Mouse (Mus musculus) embryonic facial prominence, embryonic 10.5 days (tissue): ENCODE data around the gene Zfp37. TPM values are rescaled to one million over a fixed set of nuclear protein-coding genes. Genes with fewer than 3 reads are reported as not detected.
A peak's percentile ranks its signal among the peaks of the same experiment; 100 is the strongest.
"Not testable (repeated sequence)": the region's sequence is repeated elsewhere in the genome, so short reads cannot be mapped to it uniquely, and the experiment has no call there.

ENCODE experiments used
- DNase-seq: peaks from one replicate; pipeline ENCODE4 v3.0.0-alpha.2; 2017; ENCODE audit warnings: low spot score
- H3K27ac ChIP-seq: fragments of 300-500 bp; sonication (generic); replicated peaks from 2 replicates; pipeline ENCODE4 v1.5.1; 2016; ENCODE audit warnings: mild to moderate bottlenecking
- H3K27me3 ChIP-seq: fragments of 300-500 bp; sonication (generic); replicated peaks from 2 replicates; pipeline ENCODE4 v1.6.1; 2016; ENCODE audit warnings: low read depth, mild to moderate bottlenecking; ENCODE audit not compliant: poor library complexity, severe bottlenecking
- H3K36me3 ChIP-seq: fragments of 300-500 bp; sonication (generic); replicated peaks from 2 replicates; pipeline ENCODE4 v1.6.1; 2016; ENCODE audit warnings: mild to moderate bottlenecking, moderate library complexity
- H3K4me1 ChIP-seq: fragments of 300-500 bp; sonication (generic); 2 replicates; pipeline ENCODE4 v1.6.1; 2016
- H3K4me3 ChIP-seq: fragments of 300-500 bp; sonication (generic); 2 replicates; pipeline ENCODE4 v1.5.1; 2016; ENCODE audit warnings: mild to moderate bottlenecking, moderate library complexity
- H3K9me3 ChIP-seq: fragments of 300-500 bp; sonication (generic); 2 replicates; pipeline ENCODE4 v1.6.1; 2016; ENCODE audit warnings: mild to moderate bottlenecking
- WGBS: fragments of 180-500 bp; shearing (Covaris S2); methylation state at CpG from one replicate; pipeline ENCODE4 v1.1.7; 2016; 5-methylcytosine and 5-hydroxymethylcytosine counted together
- polyA plus RNA-seq: library from polyadenylated mRNA; unstranded; fragments of >200 nt; fragmentation: Nextera tagmentation; extraction: Ambion mirVana; gene quantifications from 2 replicates; pipeline ENCODE4 v1.2.1, GENCODE M21; 2016

Zfp37 gene
- polyA plus RNA-seq, 1 experiment from 2014 or later = 19.8 TPM

DNA sequence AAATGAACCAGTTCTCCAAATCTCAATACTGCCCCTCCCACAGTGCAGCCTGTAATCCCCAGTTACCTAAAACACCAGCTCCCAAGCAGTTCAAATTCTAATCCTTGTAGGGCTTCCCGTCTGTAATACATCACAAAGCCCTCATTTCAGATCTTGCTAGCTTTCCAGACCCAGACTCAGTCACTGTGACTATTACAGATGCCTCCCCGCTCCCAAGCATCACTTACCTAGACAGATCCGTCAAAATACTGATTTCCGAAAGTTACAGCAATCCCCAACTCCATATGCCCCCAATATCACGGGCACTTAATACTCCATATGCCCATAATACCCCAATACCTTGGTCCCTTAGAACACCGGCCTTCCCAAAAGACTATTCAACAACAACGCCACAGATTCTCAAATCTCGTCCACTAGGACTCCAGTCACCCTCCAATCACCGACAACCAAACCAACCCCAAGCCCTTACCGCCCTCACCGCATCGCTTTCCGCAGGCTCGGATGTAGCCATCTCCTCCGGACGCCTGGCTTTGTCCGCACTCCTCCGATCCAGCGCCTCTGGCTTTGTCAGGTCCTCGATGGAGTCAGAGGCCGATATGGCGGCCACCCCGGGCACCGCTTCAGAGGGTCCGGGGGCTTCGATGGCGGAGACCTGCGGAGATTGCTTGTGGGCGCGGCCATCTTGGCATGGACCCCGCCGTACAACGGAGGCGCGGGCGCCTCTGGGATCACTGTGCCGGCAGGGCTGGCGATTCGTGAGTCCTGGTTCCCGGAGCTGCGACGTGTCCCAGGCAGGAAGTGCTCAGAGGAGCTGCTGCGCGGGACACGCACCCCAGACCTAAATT lies 22.8 kb downstream of the Zfp37 start:
- peaks cover 15% of the 10 kb centered on the region for H3K4me1 ChIP-seq
- WGBS = 1% methylated on average over 45 of the region's 45 CpGs
- DNase-seq = peak; percentile 92

DNA sequence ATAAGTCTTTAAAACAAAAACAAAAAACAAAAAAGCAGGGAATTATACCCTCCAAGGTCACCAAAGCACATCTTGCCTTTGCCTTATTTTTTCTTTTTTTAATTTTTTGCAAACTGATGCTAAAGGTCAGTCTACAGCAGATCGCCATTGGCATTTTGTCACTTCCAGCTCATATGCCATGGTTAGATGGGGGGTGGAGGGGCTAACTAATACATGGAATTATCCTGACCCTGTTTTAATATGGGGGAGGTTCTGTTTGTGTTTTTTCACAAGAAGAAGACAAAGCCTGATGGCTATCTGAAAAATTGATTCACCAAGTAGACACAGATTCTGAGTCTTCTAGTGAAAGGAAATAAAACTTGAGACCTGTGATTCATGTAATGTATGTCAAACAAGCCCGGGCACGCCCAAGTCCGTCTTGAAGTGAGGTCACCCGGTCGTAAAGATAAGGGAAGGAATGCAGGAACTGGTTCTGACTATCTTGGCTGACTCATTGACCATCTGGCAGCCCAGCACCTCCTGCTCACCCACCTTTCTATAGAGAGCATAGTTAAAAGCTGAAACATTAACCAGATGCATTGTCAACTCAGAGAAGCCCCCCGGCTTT lies 30.8 kb downstream of the Zfp37 start:
- Histone ChIP-seq H3K36me3 (peaks cover 100% of the 10 kb centered on the region), H3K9me3 (peaks cover 18% of the 10 kb centered on the region), H3K27me3 (no peaks in the 10 kb centered on the region), H3K4me3 (no peak overlapping the region), H3K4me1 (no peaks in the 10 kb centered on the region), H3K27ac (no peak overlapping the region)
- WGBS = 96% methylated on average over 7 of the region's 7 CpGs
- DNase-seq = no peak

More for the DNA sequence above, 22.8 kb downstream of the Zfp37 start:
- Histone ChIP-seq H3K9me3 (0 out of 2 replicates have a peak, but pooled peaks cover 3% of the 10 kb centered on the region), H3K36me3 (peaks cover 33% of the 10 kb centered on the region), H3K27me3 (no peaks in the 10 kb centered on the region), H3K27ac (peak overlapping the region; percentile 95), H3K4me3 (peak overlapping the region; percentile 72)

DNA sequence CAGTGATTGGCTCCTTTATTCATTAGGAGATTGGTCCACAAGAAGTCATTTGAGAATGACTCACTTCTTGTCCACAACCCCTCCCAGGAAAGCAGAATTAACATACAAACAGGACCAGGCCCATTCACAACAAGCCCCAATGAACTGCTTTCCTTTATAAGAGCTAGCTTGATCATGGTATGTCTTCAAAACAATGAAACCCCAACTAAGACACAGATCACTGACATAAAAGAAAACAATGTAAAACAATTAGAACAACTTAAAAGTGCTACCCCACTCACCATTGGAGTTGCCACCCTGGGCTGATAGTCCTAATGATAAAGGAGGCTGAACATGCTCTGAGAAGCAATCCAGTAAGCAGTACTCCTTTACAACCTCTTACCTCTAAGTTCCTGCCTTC lies 42.1 kb downstream of the Zfp37 start:
- no peak overlapping the region for H3K4me3 ChIP-seq
- peaks cover 63% of the 10 kb centered on the region for H3K36me3 ChIP-seq
- H3K4me1 ChIP-seq = no peaks in the 10 kb centered on the region
- H3K27me3 ChIP-seq = no peaks in the 10 kb centered on the region
- peaks cover 62% of the 10 kb centered on the region for H3K9me3 ChIP-seq
- no peak overlapping the region for H3K27ac ChIP-seq
- no peak for DNase-seq

DNA sequence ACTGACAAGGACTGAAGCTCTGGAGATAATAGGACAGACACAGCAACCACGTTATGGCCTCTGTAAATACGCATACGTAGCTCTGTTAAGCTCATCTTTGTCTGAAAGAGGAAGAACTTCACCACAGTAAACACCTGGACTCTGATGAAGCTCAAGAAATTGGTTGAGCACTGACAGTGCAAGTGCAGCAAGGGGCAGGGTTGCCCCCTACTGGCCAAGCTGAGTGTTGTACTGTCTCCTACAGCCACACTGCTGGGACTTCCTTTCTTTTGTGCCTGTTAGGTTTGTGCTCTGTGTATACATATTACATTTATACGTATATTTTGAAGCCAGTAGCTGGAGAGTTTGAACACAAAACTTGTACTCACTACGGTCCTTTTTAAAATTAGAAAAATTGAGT lies 53.6 kb downstream of the Zfp37 start:
- Histone ChIP-seq H3K4me3 (no peak overlapping the region), H3K9me3 (no peaks in the 10 kb centered on the region), H3K27me3 (no peaks in the 10 kb centered on the region), H3K27ac (no peak overlapping the region), H3K4me1 (no peaks in the 10 kb centered on the region), H3K36me3 (no peaks in the 10 kb centered on the region)
- DNase-seq = peak; percentile 26
- WGBS = 38% methylated on average over 5 of the region's 5 CpGs

DNA sequence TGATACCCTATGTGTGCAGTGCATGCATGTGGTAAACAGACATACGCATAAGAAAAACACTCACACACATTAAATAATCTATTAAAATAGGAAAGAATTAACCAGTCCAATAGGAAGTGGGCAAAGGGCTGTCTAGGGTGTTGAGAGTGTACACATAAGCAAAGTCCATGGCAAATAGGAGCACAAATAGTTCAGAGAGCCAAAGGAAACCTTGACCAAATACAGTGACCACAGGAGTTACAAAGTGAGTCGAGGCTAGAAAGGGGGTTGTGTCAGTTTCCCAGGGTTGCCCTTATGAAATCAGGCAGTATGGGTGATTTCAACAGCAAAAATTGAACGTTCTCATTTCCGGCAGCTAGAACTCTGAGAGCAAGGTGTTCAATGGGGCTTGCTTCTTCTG lies 56.4 kb downstream of the Zfp37 start:
- 87% methylated on average over 4 of the region's 4 CpGs for WGBS
- Histone ChIP-seq H3K4me3 (no peak overlapping the region), H3K9me3 (no peaks in the 10 kb centered on the region), H3K4me1 (no peaks in the 10 kb centered on the region), H3K27ac (no peak overlapping the region), H3K27me3 (no peaks in the 10 kb centered on the region), H3K36me3 (no peaks in the 10 kb centered on the region)
- no peak for DNase-seq

DNA sequence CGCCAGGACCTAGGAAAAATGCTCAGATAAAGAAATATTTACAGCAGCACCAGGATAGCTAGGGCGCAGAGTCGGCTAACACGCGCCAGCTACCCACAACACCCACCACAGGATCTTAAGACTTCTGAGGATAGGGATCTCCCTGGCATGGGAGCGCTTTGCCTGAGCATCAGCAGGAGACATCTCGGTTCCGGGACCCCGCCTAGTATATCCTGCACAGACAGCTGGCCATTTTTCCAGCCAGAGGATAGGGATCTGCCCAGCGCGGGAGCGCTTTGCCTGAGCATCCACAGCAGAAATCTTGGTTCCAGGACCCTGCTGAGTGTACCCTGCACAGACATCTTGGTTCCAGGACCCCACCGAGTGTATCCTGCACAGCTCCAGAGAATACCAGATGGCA lies 63.2 kb downstream of the Zfp37 start:
- H3K27ac ChIP-seq, H3K27me3 ChIP-seq, H3K4me3 ChIP-seq, H3K4me1 ChIP-seq, DNase-seq, H3K36me3 ChIP-seq, H3K9me3 ChIP-seq: not testable (repeated sequence)
- 91% methylated on average over 13 of the region's 13 CpGs for WGBS

DNA sequence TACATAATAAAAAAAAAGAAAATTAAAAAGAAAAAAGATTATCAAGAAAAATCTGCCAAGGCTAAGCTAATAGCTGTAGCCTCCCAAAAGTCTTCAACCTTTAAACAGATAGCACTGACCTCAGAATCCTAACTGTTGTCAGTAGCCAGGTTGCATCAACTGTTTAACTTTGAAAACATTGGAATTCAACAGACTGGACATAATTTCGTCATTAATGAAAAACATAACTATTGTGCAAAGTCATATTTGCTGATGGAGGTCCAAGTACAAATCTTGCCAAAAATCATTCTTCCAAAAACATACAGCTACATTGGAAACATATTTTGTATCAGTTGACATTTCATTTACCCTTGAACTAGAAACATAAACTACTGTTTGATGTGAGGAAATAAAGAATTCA lies 72.4 kb downstream of the Zfp37 start:
- Histone ChIP-seq H3K36me3 (no peaks in the 10 kb centered on the region), H3K27ac (no peak overlapping the region), H3K27me3 (no peaks in the 10 kb centered on the region), H3K4me1 (no peaks in the 10 kb centered on the region), H3K9me3 (no peaks in the 10 kb centered on the region), H3K4me3 (no peak overlapping the region)
- no peak for DNase-seq
- 67% methylated on average over 1 of the region's 1 CpGs for WGBS

DNA sequence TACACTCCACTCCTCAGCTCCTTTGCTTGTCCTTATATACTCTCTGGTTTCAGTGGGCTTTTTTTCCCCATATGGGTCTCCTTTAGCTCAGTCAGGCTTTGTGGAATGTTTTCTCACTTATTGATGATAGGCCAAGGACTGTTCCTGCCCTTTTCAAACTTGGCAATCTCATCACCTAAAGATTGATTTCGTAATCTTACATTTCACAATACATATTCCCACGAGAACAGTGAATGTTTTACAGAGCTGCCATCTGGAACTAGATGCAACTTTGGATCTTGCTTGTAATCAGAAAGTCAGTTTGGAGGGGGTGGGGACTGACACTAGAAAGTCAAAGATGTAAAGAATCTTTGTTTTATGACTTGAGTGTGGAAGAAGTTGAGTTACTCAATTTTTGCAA lies 80.0 kb downstream of the Zfp37 start, which contains the start of gene Mup21:
Gene Mup21 (minus strand): TSS at position 53 of the 400 bp plus-strand sequence.
- 0 out of 2 replicates have a peak, but pooled peaks cover 3% of the 10 kb centered on the region for H3K9me3 ChIP-seq
- H3K4me1 ChIP-seq = no peaks in the 10 kb centered on the region
- no peak within 1 kb of the TSS for H3K4me3 ChIP-seq
- no peak within 1 kb of the TSS for H3K27ac ChIP-seq
- 83% methylated on average over 2 of the region's 2 CpGs for WGBS
- DNase-seq = no peak
- H3K36me3 ChIP-seq = no peaks in the 10 kb centered on the region
- H3K27me3 ChIP-seq = no peaks in the 10 kb centered on the region

Other genes starting within 250 kb of the Zfp37 start
- gene Mup20, start 176.9 kb downstream of the Zfp37 start, polyA plus RNA-seq = not detected in 2 replicates
- gene Mup3, start 143.7 kb downstream of the Zfp37 start, polyA plus RNA-seq = not detected in 2 replicates
- not detected in 2 replicates for gene Mup21, start 80.2 kb downstream of the Zfp37 start, polyA plus RNA-seq
- gene Slc31a2, start 31.5 kb upstream of the Zfp37 start, polyA plus RNA-seq = 10.2 and 10.7 TPM in 2 replicates
- 18.0 and 18.1 TPM in 2 replicates for gene Fkbp15, start 129.5 kb upstream of the Zfp37 start, polyA plus RNA-seq
- gene Slc31a1, start 129.7 kb upstream of the Zfp37 start, polyA plus RNA-seq = 45.5 and 48.0 TPM in 2 replicates
- 207 and 215 TPM in 2 replicates for gene Cdc26, start 177.6 kb upstream of the Zfp37 start, polyA plus RNA-seq
- gene Prpf4, start 177.8 kb upstream of the Zfp37 start, polyA plus RNA-seq = 37.1 and 37.2 TPM in 2 replicates
- gene Rnf183, start 204.2 kb upstream of the Zfp37 start, polyA plus RNA-seq = not detected in 2 replicates
- gene Wdr31, start 239.8 kb upstream of the Zfp37 start, polyA plus RNA-seq = 9.9 and 11.0 TPM in 2 replicates
- gene Bspry, start 249.0 kb upstream of the Zfp37 start, polyA plus RNA-seq = 1.8 and 2.6 TPM in 2 replicates